Mouse (Mus musculus) brain, embryonic 14.5 days (tissue): ENCODE results near the gene Bcas1.

Experiments
- CTCF ChIP-seq: fragments of 200-500 bp; IDR thresholded peaks from 2 replicates; pipeline ENCODE4 v1.5.1; 2012; ENCODE audit warnings: inconsistent platforms, mild to moderate bottlenecking, moderate library complexity, borderline replicate concordance; ENCODE audit not compliant: insufficient read depth, insufficient read length; ENCODE audit errors: extremely low read depth
- POLR2A ChIP-seq: fragments of 200-500 bp; IDR thresholded peaks from 2 replicates; pipeline ENCODE4 v1.6.1; 2012; ENCODE audit warnings: mild to moderate bottlenecking, inconsistent platforms, borderline replicate concordance; ENCODE audit not compliant: poor library complexity, insufficient read depth, insufficient read length, severe bottlenecking; ENCODE audit errors: extremely low read depth

GRCm38 (mm10) chr2:170474125-170474524 lies 46.5 kb upstream of the Bcas1 start:
- TF ChIP-seq CTCF (no peak), POLR2A (no peak)
